Mouse (Mus musculus) kidney, postnatal 4 days (tissue): Measurements from ENCODE around the gene Egfr.

Experiments used
- DNase-seq, 2 experiments: peaks; one replicate each; pipeline ENCODE4 v3.0.0; 2021; ENCODE audit warnings: mixed read lengths in 2 of 2

Gene Egfr

DNA sequence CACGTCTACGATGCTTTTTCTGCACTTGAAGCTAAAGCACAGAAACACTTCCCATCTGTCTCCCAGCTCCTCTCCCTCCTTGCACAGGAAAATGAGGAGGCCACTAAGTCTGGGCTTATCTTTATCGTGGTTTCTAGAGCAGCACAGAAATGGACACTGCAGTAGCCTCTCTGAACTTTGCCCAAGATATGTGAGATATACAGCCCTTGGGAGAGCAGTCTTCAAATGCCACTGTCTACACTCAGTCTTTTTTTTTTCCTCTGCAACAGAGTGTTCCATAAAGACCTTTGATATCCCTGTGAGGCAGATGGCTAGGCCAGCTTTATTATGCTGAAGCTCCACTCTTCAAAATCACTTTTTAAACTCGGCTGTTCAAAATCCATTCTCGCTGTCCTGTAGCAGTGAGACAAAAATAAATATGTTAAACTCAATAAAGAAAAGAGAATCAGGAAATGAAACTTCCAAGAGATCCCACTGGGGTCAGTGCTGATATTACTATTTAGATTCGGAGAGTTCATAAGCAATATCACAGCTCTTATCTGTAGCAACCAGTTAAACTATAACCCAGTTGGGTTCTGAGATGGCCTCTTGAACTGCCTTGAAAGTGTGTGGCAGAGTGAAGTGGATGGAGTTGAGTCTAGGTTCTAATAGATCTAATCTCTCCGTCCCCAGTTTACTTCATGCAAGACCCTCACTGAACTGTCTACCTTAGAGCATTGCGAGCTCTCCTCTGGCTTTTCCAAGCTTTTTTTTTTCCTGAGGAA is 148.8 kb downstream of the Egfr start:
- no peak for DNase-seq

DNA sequence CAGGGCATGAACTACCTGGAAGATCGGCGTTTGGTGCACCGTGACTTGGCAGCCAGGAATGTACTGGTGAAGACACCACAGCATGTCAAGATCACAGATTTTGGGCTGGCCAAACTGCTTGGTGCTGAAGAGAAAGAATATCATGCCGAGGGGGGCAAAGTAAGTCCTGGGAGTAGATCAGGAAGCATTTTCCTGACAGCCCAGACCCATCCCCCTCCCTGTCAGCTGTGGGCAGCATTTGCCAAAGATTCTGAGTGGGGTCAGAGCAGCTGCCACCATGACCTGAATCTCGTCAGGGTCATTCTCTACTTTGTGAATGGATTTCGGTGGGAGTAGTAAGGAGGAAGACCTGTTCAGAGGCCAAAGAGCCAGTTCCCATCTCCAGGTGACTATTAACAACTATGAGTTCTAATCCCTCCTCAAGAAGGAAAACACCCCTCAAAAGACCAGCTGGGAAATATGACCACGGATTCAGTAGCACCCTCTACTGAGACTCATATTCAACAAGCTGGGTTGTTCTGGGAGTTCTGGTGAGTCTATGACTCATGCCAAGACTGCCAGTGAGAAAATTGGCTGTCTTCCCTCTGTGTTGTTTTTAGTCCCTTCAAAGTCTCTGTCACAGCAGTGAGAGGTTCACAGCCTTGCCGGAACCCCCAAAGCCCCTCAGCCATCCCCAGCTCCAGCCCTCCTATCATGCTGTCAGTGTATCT is 152.5 kb downstream of the Egfr start:
- no peak for DNase-seq

DNA sequence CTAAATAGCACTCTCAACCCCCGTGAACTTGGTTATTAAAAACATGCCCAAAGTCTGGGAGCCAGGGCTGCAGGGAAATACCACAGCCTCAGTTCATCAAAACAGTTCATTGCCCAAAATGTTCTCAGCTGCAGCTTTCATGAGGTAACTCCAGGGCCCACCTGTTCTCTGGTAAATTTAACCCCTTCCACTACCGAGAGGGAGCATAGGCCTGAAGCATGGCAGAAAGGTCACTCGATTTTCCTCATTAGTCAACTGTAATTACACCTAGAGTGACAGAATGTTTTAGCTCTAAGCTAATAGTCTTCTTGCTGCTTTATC is 153.0 kb downstream of the Egfr start:
- DNase-seq: no peak

DNA sequence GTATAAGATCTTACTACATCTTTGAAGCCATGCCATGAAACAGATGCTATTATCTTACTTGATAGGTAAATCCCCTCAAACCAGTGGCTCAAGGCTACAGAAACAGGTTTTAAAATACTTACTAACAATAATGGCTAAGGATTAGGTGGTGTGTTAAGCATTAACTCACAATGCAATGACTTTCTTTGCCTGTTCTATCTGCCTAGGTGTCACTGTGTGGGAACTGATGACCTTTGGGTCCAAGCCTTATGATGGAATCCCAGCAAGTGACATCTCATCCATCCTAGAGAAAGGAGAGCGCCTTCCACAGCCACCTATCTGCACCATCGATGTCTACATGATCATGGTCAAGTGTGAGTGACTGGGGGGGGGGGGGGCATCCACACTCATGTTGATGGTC is 154.5 kb downstream of the Egfr start:
- DNase-seq: no peak

DNA sequence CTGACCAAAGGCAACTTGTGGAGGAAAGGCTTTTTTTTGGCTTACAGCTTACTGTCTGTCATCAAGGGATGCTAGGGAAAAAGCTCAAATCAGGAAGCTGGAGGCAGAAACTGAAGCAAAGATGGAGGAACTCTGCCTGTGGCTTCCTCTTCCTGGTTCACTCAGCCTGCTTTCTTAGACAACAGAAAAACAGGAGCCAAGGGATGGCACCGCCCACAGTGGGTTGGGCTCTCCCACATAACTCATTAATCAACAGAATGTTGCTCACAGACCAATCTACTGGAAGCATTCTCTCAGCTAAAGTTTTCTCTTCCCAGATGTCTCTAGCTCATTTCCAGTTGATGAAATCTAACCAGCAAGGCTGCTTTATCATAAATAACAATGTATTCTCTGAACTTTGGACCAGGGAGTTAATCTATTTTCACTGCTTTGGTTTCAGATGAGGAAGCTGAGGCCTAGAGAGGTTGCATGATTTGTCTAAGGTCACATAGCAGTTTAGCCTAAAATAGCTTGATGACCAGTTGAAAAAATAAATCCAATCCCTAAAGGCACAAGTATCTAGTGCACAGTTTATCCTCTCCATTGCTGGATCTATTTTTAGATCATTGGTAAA is 155.6 kb downstream of the Egfr start:
- peak; percentile 33 to 49 for DNase-seq

DNA sequence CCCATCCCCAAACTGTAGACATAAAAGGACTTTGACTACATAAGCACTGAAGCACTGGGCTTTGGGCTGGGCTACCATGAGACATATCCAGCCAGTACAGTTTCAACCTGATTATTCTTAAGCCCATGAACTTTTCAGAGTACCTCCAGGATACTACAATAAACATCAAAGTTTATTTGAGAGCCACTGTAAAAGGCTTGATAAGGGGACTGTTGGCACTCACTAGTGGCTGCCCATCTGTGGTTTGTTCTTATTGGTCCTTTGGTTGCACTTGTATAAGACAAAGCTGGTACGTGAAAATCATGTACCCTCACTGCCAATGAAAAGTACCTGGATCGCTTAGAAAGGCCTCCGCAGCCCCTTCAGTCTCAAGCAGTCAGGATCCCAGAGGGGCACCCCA is 162.8 kb downstream of the Egfr start:
- no peak for DNase-seq

DNA sequence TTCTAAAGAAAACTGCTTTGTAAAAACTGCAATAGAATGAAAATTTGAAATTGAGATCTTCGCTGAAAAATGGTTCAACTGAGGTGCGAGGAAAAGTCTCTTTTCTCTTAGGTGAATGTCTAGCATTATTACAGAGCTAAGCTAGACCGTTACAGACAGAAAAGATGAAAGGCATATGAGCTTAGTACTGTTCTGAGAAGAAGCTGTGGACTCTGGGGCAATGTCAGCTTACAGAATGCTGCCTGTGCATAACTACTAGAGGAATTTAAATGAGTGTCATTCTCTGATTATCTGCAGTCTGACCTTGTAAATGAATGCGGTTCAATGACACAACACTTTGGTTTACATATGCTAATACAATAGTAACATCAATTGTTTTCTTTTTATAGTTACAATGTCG is 163.8 kb downstream of the Egfr start:
- no peak for DNase-seq

DNA sequence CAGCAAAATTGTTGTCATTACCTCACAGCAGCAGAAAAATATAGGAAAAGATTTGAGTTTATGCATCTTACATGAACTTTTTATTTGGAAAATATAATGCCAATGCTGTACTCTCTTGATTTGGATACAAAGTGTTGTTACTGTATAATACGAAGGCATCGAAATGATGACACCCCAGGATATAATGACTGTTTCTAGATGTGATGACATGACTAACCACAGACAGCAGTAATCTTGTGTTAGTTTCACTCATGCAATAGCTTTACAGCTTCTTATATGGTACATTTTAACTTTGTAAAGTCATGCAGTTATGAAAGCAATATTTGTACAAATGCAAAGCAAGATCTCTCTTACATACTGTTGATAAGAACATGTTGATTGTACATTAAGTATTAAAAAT is 165.5 kb downstream of the Egfr start:
- DNase-seq: no peak

DNA sequence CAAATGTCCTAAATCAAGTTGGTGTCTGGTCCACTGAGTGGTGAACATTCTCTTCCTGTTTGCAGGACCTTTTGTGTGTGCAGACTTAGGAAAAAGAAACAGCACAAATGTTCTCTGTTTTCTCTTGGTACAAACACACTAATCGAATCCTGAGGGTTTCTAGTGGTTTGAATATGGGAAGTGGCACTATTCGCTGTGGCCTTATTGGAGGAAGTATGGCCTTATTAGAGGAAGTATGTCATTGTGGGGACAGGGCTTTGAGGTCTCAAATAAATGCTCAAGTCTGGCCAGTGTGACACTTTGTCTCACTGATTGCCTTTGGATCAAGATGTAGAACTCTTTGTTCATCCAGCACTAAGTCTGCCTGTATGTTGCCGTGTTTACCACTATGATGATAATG is 180.2 kb downstream of the Egfr start:
- DNase-seq: no peak

DNA sequence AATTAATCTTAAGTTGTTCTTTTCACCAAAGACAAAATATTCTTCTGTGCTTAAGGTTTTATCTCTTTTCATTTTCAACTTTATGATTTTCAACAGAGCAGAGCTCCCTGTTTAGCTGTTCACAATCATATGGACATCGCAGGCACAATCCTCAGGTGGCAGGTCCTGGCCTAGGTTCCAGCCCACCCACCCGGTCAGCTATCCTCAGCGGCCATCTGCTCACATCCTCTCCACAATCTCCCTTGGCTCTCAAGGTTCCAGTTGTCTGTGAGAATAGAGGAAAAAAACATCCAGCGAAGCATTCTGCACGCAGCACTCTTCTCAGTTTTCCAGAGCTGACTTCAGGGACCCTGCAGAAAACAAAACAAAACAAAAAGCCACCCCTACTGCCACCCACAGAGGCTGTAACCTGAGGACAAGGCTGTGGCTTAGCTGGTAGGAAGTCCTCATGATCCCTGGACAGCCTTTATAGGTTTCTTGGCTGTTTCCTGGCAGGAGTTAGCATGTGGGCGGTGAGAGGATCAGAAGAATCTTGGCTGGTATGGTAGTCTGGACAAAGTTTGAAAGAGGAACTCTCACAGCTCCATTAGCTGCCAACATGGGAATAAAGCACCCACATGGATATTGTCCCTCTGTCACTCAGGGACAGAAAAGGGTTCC is 183.7 kb downstream of the Egfr start:
- no peak for DNase-seq

DNA sequence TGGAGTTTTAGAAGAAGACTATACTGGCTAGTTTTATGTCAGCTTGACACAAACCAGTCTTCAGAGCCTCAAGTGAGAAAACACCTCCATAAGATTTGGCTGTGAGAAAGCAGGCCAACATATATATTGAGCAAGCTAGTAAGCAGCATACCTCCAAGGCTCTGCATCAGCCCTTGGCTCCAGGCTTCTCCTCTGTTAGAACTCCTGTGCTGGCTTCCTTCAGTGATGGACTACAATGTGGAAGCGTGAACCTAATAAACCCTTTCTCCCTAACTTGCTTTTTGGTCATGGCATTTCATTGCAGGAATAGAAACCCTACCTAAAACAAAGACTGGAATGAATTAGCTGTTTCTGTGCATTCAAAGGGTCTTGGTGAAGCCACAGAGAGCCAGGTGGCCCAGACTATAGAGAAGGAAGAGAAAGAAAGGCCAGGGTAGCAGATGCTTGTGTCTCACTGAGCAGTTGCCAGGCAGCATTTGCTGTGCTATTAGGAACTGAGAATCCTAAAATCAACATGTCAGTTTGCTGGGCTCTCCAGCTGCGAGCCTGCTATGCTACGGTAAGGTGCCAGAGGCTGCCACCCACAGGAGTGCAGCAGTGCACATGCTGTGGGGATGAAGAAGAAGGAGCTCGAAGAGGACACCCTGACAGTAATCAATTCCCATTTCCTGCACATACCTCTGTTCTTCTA is 189.2 kb downstream of the Egfr start:
- DNase-seq: no peak

DNA sequence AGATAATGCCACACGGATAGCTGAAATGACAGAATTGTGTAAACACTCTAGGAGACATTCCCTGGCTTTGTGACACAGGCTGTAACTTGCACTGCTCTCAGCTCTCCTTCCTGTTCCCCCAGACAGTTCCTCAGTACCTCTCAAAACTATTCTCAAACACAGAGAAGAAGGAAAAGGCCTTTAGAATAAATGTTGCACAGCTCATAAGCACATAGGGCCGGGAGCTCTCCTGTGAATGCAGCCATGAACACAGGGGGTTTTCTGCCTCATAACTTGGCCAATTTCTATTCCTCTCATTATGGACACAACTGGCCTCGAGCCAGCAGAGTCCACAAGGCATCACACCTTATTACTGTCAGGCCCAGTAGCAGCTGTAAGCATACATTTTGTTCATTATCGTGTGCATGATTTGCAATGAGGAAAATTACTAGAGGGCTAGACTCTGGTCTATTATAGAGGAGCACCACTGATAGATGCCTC is 190.0 kb downstream of the Egfr start:
- DNase-seq: no peak

DNA sequence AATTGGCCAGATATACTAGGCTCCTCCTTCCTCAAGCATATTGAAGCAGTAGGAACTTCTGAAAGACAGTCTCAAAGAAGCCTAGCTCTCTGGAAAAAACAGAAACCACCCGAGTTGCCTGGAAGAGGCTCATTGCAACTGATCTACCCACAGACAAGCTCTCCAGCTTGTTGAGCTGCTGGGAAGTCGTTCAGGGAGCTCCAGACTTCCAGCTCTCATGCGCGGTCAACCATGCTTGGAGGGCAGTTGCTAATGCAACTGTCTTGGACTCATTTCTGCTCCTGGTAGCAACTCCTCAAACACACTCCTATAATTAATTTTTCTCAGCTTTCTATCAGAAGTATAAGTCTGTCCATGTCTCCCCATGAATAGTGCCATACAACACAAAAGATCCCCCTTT is 191.0 kb downstream of the Egfr start:
- no peak for DNase-seq

DNA sequence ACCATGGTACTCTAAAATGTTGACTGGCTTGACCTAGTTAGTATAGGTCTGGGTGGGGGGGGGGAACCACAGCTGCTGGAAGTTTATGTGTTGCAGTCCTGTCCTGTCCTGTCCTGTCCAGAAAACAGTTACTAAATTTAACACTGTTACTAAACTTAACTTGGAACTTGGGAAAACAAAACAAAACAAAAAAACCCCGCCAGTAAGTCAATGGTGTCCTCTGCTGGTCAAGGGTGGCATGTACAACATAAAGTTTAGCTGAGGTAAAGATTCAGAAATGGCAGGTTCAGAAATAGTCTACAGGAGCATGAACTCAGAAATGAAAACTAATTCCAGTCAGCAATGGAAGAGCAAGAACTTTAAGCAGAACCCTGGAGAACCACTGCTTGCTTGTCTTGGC is 196.8 kb downstream of the Egfr start:
- peak; percentile 59 to 65 for DNase-seq

DNA sequence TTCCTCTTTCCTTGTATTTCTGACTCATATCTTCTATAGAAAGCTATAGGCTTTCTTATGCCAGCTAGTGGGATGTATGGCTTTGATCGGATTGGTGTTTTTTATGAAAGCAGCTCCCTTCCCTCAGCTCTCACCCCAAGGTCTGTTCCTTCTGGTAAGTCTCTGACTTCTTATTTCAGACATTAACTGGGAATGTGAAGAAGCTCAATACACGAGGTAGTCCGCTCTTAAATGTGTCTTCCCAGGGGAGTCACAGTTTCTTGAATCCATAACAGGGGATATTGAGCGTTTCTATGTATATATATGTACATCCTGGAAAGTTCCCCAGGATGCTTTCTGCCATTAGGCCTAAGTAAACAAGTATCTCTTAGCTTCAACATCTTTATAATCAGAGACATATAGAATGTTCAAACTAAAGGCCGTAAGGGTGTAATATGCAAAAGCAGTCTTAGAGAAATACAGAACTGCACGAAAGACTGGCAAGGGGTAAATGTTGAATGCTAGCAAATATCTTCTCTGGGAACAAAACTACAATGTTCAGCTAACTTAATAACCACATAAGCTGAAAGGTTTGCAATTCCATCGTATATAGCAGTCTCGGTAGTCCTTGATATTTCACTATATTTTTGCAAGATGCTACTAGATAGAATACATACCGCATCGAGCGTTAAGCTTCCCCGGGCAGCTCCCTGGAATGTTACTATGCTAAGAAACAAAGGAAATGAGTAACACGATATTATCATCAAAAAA is 198.4 kb downstream of the Egfr start:
- DNase-seq: no peak

DNA sequence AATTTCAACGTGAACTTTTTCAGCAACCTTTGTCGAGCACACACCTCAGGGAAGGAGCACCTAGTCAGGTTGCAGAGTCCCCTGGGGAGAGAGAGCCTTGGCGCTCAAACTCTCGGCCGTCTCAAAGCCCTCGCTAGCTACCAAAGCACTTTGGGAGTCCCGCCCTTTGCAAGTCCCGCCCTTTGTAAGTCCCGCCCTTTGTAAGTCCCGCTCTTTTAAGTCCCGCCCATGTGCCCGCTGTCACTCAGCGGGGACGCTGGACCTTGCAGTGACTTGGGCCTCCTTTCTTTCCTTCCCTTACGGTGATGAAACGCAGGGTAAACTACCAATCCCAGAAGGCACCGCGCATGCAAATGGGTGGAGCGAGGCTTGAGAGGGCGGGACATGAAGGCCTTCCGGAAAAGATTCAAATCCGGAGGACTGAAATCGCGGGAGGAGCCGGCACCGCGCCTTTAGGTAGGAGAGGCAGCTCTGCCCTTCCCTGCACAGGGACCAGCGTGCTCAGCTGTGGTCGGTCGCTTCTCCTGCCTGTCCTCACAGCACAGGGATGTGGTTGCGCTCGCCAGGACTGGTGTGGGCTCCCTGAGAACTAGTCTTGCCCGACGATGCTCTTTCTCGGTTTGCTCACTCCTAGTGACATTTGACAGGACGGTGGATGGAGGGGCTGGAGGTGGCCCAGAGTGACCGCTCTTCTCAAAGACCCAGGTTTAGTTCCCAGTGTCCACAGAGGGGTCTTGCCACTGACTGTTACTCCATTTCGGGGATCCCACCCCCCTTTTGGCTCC is 199.2 kb downstream of the Egfr start, which contains the start of gene Fbxo48:
Gene Fbxo48, plus strand, starts transcription at position 400 of the 785 bp plus-strand sequence.
- DNase-seq: peak; percentile 96 to 97

DNA sequence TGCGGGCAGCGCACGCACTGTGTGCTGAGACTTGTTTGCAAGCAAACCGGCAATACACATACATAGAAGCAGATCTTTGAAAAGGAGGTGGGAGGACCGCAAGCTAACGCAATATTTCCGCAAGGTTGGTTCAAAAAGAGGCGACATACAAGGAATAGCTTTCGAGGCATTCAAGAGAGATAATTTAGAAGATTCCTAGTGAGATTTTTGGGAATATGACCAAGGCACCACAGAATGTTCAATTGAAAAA is 199.7 kb downstream of the Egfr start:
- no peak for DNase-seq

DNA sequence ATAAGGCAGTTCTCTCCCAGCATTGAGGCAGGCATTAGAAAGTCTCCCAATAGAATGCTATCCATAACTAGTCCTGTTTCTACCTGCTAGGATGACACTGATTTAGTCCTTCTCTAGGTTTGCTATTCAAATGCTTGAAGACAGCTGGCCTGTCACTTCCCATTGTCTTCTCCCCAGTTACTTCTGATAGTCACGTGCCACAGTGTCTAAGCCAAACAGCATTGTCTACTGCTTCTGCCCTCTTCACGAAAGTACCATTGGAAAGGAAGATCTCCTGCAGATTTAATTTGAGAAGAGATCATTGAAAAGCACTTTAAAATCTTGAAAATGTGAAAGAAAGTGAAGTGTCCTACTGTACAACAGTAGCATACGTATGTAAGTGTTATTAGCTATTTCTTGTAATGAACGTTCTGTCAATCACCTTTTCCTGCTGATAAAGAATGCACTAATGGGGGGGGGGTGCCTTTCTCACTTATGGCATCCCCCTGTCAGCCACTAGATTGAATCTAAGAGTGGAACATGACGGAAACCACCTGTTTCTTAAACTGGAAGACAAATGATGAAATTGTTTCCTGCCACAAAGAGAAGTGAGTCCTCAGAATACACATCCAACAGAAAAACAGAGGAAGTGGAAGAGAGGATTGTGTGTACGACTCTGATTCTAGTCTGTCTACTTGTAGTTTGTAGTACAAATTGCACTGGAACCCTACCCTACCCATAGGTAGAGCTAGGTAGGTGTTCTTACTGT is 204.3 kb downstream of the Egfr start:
- DNase-seq: no peak

DNA sequence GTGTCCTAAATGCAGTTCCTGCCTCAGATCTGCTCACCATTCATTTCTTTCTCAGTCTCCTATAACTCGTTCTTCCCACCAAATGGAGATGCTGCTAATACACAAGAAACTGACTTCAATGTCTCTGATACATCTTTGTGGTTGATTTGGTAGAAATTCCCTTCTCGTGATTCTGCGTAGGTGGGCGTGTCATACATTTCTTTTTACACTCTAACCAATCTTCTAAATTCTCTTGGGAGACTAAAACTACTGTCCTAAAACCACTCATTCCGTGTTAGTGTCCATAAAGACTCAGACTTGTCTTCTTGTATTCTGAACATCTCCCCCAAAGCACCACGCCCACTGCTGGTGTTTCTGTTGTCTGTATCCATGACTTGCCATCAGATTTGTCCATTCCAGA is 205.0 kb downstream of the Egfr start:
- DNase-seq: no peak

DNA sequence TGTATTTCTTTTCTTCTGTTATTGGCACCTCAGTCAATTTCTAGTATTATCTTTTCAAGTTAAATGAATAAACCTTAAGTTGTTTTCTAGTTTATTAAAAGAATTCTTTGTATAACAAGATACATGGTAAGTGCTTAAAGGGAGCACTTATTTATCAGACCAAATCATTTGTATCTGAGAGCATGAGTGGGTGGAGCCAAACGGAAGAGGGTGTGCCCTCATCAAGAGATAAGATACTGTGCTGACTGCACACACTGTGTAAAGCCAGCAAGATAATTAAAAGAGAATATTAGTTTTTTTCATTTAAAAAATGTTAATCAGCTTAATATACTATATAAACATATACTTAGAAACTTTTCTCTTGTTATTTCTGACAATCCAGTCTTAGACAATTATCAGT is 206.5 kb downstream of the Egfr start:
- DNase-seq: no peak
